Mouse (Mus musculus): ENCODE data around the gene Rpgrip1l. TPM values are rescaled to one million over a fixed set of nuclear protein-coding genes. Genes with fewer than 3 reads are reported as not detected.

Gene Rpgrip1l
- total and polyA plus RNA-seq, 3 experiments = 2.1 to 5.0 (median 3.8) TPM

GRCm38 (mm10) chr8:91326946-91327345 lies 13.9 kb upstream of the Rpgrip1l start:
- H3K4me3 ChIP-seq (replicated peaks in 1 of 3; ENCODE audit: low read depth in 2 of 3, low read length in 2 of 3, poor library complexity in 1 of 3) = no peak overlapping the region
- no peak overlapping the region for H3K4me2 ChIP-seq (ENCODE audit: insufficient read depth, low read depth, poor library complexity, severe bottlenecking)
- dilution Hi-C loops (cut with MboI; ENCODE audit: extremely low pct_ligation_motif_present, extremely low pct_unique_long_range_greater_than_20kb, low sequenced_read_pairs) (no loop called here), in situ Hi-C loops (cut with MboI; ENCODE audit: low pct_ligation_motif_present, low pct_unique_long_range_greater_than_20kb, low sequenced_read_pairs) (no loop called here)
- no peak overlapping the region for H3K27ac ChIP-seq (ENCODE audit: insufficient read depth, low read depth)
- peaks cover 7% of the 10 kb centered on the region; the same call in 1 of the 2 replicates for H3K79me2 ChIP-seq (replicated peaks; ENCODE audit: control insufficient read depth, extremely low read depth, insufficient read depth, poor library complexity, severe bottlenecking)
- TF ChIP-seq UBTF (IDR thresholded peaks at IDR 0.05; ENCODE audit: low read depth, low read length) (no peak), ETS1 (conservative IDR thresholded peaks at IDR 0.05; ENCODE audit: low read depth, low read length) (no peak), ZNF384 (IDR thresholded peaks at IDR 0.05; ENCODE audit: low read depth, low read length) (no peak), PAX5 (IDR thresholded peaks at IDR 0.05; ENCODE audit: low read length) (no peak), EP300 (IDR thresholded peaks at IDR 0.05; ENCODE audit: low read length) (no peak), MAZ (IDR thresholded peaks at IDR 0.05; ENCODE audit: low read depth, low read length) (no peak), TCF12 (IDR thresholded peaks at IDR 0.05; ENCODE audit: low read depth, low read length) (no peak), ELF1 (IDR thresholded peaks at IDR 0.05; ENCODE audit: low read depth, low read length) (no peak), ZMIZ1 (IDR thresholded peaks at IDR 0.05; ENCODE audit: low read depth, low read length) (no peak), MEF2A (IDR thresholded peaks at IDR 0.05; ENCODE audit: borderline replicate concordance, low read depth, low read length) (no peak), SMC3 (IDR thresholded peaks at IDR 0.05; ENCODE audit: low read depth, low read length) (no peak), MAFK (IDR thresholded peaks at IDR 0.05; ENCODE audit: insufficient replicate concordance, low read length) (no peak), ZC3H11A (IDR thresholded peaks at IDR 0.05; ENCODE audit: low read depth, low read length) (no peak), CHD2 (IDR thresholded peaks at IDR 0.05; ENCODE audit: low read length) (no peak), MYC (IDR thresholded peaks at IDR 0.05; ENCODE audit: low read depth, low read length) (no peak), BHLHE40 (IDR thresholded peaks at IDR 0.05; ENCODE audit: low read depth, low read length) (no peak), CHD1 (IDR thresholded peaks at IDR 0.05; ENCODE audit: low read depth, low read length) (no peak), NRF1 (IDR thresholded peaks at IDR 0.05; ENCODE audit: low read depth, low read length) (no peak)
- H3K9ac ChIP-seq (ENCODE audit: insufficient read depth, low read depth) = no peak overlapping the region
- no peaks in the 10 kb centered on the region for H3K27me3 ChIP-seq (replicated peaks)
- peaks cover 10 to 60% of the 10 kb centered on the region in 2 experiments for H3K36me3 ChIP-seq (replicated peaks in 1 of 2; ENCODE audit: control insufficient read depth in 1 of 2, insufficient read depth in 1 of 2, low read length in 1 of 2)
- no peak for DNase-seq (ENCODE audit: extremely low read depth)
- H3K9me3 ChIP-seq (replicated peaks; ENCODE audit: low read length) = no peaks in the 10 kb centered on the region
- peaks cover 0 to 5% of the 10 kb centered on the region in 2 experiments; a peak in 1 of 4 replicates for H3K4me1 ChIP-seq (ENCODE audit: control insufficient read depth in 1 of 2, insufficient read depth in 2 of 2)

- TF ChIP-seq PAX5 (IDR thresholded peaks at IDR 0.05; ENCODE audit: low read length) (no peak), POLR2AphosphoS2 (IDR thresholded peaks at IDR 0.05; ENCODE audit: low read depth, low read length) (no peak)
- in situ Hi-C loops (cut with MboI; ENCODE audit: low pct_ligation_motif_present, low pct_unique_long_range_greater_than_20kb, low sequenced_read_pairs) = no loop called here
- H3K9me3 ChIP-seq (replicated peaks; ENCODE audit: low read length) = no peaks in the 10 kb centered on the region
These were observed 13.0 kb upstream of the Rpgrip1l start for GRCm38 (mm10) chr8:91326018-91326417.

More at GRCm38 (mm10) chr8:91326018-91326417, 13.0 kb upstream of the Rpgrip1l start:
- H3K9ac ChIP-seq (ENCODE audit: insufficient read depth, low read depth) = no peak overlapping the region
- H3K4me2 ChIP-seq (ENCODE audit: insufficient read depth, low read depth, poor library complexity, severe bottlenecking) = no peak overlapping the region
- no peaks in the 10 kb centered on the region for H3K27me3 ChIP-seq (replicated peaks)
- no peaks in the 10 kb centered on the region for H3K4me1 ChIP-seq (ENCODE audit: control insufficient read depth in 1 of 2, insufficient read depth in 2 of 2)
- no peak for DNase-seq (ENCODE audit: extremely low read depth)
- peaks cover 10 to 67% of the 10 kb centered on the region in 2 experiments for H3K36me3 ChIP-seq (replicated peaks in 1 of 2; ENCODE audit: control insufficient read depth in 1 of 2, insufficient read depth in 1 of 2, low read length in 1 of 2)
- no peak overlapping the region for H3K27ac ChIP-seq (ENCODE audit: insufficient read depth, low read depth)
- dilution Hi-C loops (cut with MboI; ENCODE audit: extremely low pct_ligation_motif_present, extremely low pct_unique_long_range_greater_than_20kb, low sequenced_read_pairs) = no loop called here
- peaks cover 5% of the 10 kb centered on the region for H3K79me2 ChIP-seq (replicated peaks; ENCODE audit: control insufficient read depth, extremely low read depth, insufficient read depth, poor library complexity, severe bottlenecking)
- no peak overlapping the region for H3K4me3 ChIP-seq (replicated peaks in 1 of 3; ENCODE audit: low read depth in 2 of 3, low read length in 2 of 3, poor library complexity in 1 of 3)

Data from CH12.LX (cell line).